Mouse (Mus musculus): ENCODE results near the gene Shank3. TPM values are rescaled to one million over a fixed set of nuclear protein-coding genes. Genes with fewer than 3 reads are reported as not detected.
A peak's percentile ranks its signal among the peaks of the same experiment; 100 is the strongest.

Shank3 gene
- total RNA-seq (2021) = 100 to 1,000 TPM; 196 to 197 TPM

- intact Hi-C loops (cut with DNase I) = no loop called here
- peak in 1 of 2 experiments; percentile 81 for DNase-seq (ENCODE audit: extremely low spot score in 1 of 2, low spot score in 2 of 2)
Observed at GRCm38 (mm10) chr15:89498961-89499688, at the start of gene Shank3. Shank3 (plus strand) TSS chr15:89499623.

- intact Hi-C loops (cut with DNase I) = no loop called here
Observed at GRCm38 (mm10) chr15:89452906-89453864, 46.2 kb upstream of the Shank3 start.

GRCm38 (mm10) chr15:89453865-89454478 lies 45.5 kb upstream of the Shank3 start, which contains the start of gene Mapk8ip2:
Mapk8ip2 (plus strand) TSS chr15:89453913.
- intact Hi-C loops (cut with DNase I) = no loop called here

More at GRCm38 (mm10) chr15:89452906-89453864, 46.2 kb upstream of the Shank3 start:
- DNase-seq (ENCODE audit: extremely low spot score in 1 of 2, low spot score in 2 of 2) = peak in 1 of 2 experiments; percentile 61

GRCm38 (mm10) chr15:89454857-89455256 lies 44.6 kb upstream of the Shank3 start:
- intact Hi-C loops (cut with DNase I) = no loop called here
- DNase-seq (ENCODE audit: extremely low spot score in 1 of 2, low spot score in 2 of 2) = peak in 1 of 2 experiments; percentile 28

More at GRCm38 (mm10) chr15:89453865-89454478, 45.5 kb upstream of the Shank3 start, which contains the start of gene Mapk8ip2:
- peak in 1 of 2 experiments; percentile 77 for DNase-seq (ENCODE audit: extremely low spot score in 1 of 2, low spot score in 2 of 2)

GRCm38 (mm10) chr15:89455642-89456041 lies 43.8 kb upstream of the Shank3 start:
- intact Hi-C loops (cut with DNase I) = no loop called here
- peak in 1 of 2 experiments; percentile 38 for DNase-seq (ENCODE audit: extremely low spot score in 1 of 2, low spot score in 2 of 2)

- intact Hi-C loops (cut with DNase I) = no loop called here
- no peak for DNase-seq (ENCODE audit: extremely low spot score in 1 of 2, low spot score in 2 of 2)
Observed at GRCm38 (mm10) chr15:89458942-89459341, 40.5 kb upstream of the Shank3 start.

GRCm38 (mm10) chr15:89459821-89460220 lies 39.6 kb upstream of the Shank3 start:
- intact Hi-C loops (cut with DNase I) = no loop called here

GRCm38 (mm10) chr15:89460298-89460697 lies 39.1 kb upstream of the Shank3 start:
- DNase-seq (ENCODE audit: extremely low spot score in 1 of 2, low spot score in 2 of 2) = peak in 1 of 2 experiments; percentile 38

More at GRCm38 (mm10) chr15:89459821-89460220, 39.6 kb upstream of the Shank3 start:
- no peak for DNase-seq (ENCODE audit: extremely low spot score in 1 of 2, low spot score in 2 of 2)

GRCm38 (mm10) chr15:89461321-89461720 lies 38.1 kb upstream of the Shank3 start:
- no peak for DNase-seq (ENCODE audit: extremely low spot score in 1 of 2, low spot score in 2 of 2)
- intact Hi-C loops (cut with DNase I) = no loop called here

More at GRCm38 (mm10) chr15:89460298-89460697, 39.1 kb upstream of the Shank3 start:
- intact Hi-C loops (cut with DNase I) = no loop called here

GRCm38 (mm10) chr15:89462176-89462575 lies 37.2 kb upstream of the Shank3 start:
- no peak for DNase-seq (ENCODE audit: extremely low spot score in 1 of 2, low spot score in 2 of 2)
- intact Hi-C loops (cut with DNase I) = no loop called here

GRCm38 (mm10) chr15:89463334-89464235 lies 35.8 kb upstream of the Shank3 start:
- DNase-seq (ENCODE audit: extremely low spot score in 1 of 2, low spot score in 2 of 2) = peak in 1 of 2 experiments; percentile 54

GRCm38 (mm10) chr15:89465052-89465451 lies 34.4 kb upstream of the Shank3 start:
- intact Hi-C loops (cut with DNase I) = no loop called here

More at GRCm38 (mm10) chr15:89463334-89464235, 35.8 kb upstream of the Shank3 start:
- intact Hi-C loops (cut with DNase I) = no loop called here

GRCm38 (mm10) chr15:89468577-89468976 lies 30.8 kb upstream of the Shank3 start:
- intact Hi-C loops (cut with DNase I) = no loop called here

More at GRCm38 (mm10) chr15:89465052-89465451, 34.4 kb upstream of the Shank3 start:
- DNase-seq (ENCODE audit: extremely low spot score in 1 of 2, low spot score in 2 of 2) = peak in 1 of 2 experiments; percentile 30

GRCm38 (mm10) chr15:89471476-89471875 lies 27.9 kb upstream of the Shank3 start:
- no peak for DNase-seq (ENCODE audit: extremely low spot score in 1 of 2, low spot score in 2 of 2)
- intact Hi-C loops (cut with DNase I) = no loop called here

More at GRCm38 (mm10) chr15:89468577-89468976, 30.8 kb upstream of the Shank3 start:
- DNase-seq (ENCODE audit: extremely low spot score in 1 of 2, low spot score in 2 of 2) = no peak

GRCm38 (mm10) chr15:89473370-89473769 lies 26.1 kb upstream of the Shank3 start:
- DNase-seq (ENCODE audit: extremely low spot score in 1 of 2, low spot score in 2 of 2) = no peak
- intact Hi-C loops (cut with DNase I) = no loop called here

- no peak for DNase-seq (ENCODE audit: extremely low spot score in 1 of 2, low spot score in 2 of 2)
- intact Hi-C loops (cut with DNase I) = no loop called here
Observed at GRCm38 (mm10) chr15:89473921-89474320, 25.5 kb upstream of the Shank3 start.

- DNase-seq (ENCODE audit: extremely low spot score in 1 of 2, low spot score in 2 of 2) = peak in 1 of 2 experiments; percentile 55
- intact Hi-C loops (cut with DNase I) = no loop called here
Observed at GRCm38 (mm10) chr15:89474596-89475292, 24.7 kb upstream of the Shank3 start.

All from left cerebral cortex, postnatal 10 days (tissue).